Mouse (Mus musculus): ENCODE results near the gene Olfr710. TPM values are rescaled to one million over a fixed set of nuclear protein-coding genes. Genes with fewer than 3 reads are reported as not detected.
A peak's percentile ranks its signal among the peaks of the same experiment; 100 is the strongest.
"Not testable (repeated sequence)": the region's sequence is repeated elsewhere in the genome, so short reads cannot be mapped to it uniquely, and the experiment has no call there.

Gene Olfr710
- total RNA-seq (2021), result not detected
- long read RNA-seq, experiment 1, result 0 reads
- long read RNA-seq, experiment 2, result 0 reads

GRCm38 (mm10) chr7:106948212-106948611 is at the start of gene Olfr710:
Gene Olfr710, minus strand, starts transcription at chr7:106948312.
- DNase-seq, result no peak

GRCm38 (mm10) chr7:106985236-106985635 is 37.1 kb upstream of the Olfr710 start:
- DNase-seq, result no peak

GRCm38 (mm10) chr7:106975353-106975752 is 27.2 kb upstream of the Olfr710 start, which contains the start of gene Olfr711:
Gene Olfr711, minus strand, starts transcription at chr7:106975453.
- DNase-seq, result no peak

GRCm38 (mm10) chr7:106967503-106967902 is 19.4 kb upstream of the Olfr710 start:
- DNase-seq, result peak in 1 of 2 experiments; percentile 4

- DNase-seq, result no peak
Observed at GRCm38 (mm10) chr7:106963837-106964236, 15.7 kb upstream of the Olfr710 start, which contains the start of gene Olfr6. Gene Olfr6, minus strand, starts transcription at chr7:106963937.

GRCm38 (mm10) chr7:106932119-106932518 is 16.0 kb downstream of the Olfr710 start, which contains the start of gene Olfr709-ps1:
Gene Olfr709-ps1, minus strand, starts transcription at chr7:106932219.
- no peak for DNase-seq

GRCm38 (mm10) chr7:106920961-106921360 is 27.2 kb downstream of the Olfr710 start:
- not testable (repeated sequence) for DNase-seq

- DNase-seq, result no peak
Observed at GRCm38 (mm10) chr7:106907676-106908075, 40.4 kb downstream of the Olfr710 start, which contains the start of gene Olfr1532-ps1. Gene Olfr1532-ps1, plus strand, starts transcription at chr7:106908001.

GRCm38 (mm10) chr7:106901141-106901540 is 47.0 kb downstream of the Olfr710 start, which contains the start of gene Olfr707:
Gene Olfr707, minus strand, starts transcription at chr7:106901241.
- not testable (repeated sequence) for DNase-seq

Other genes starting within 250 kb of the Olfr710 start
- gene Olfr695, start 231.9 kb downstream of the Olfr710 start, total RNA-seq (2021), result not detected
- not detected for gene Olfr697, start 205.9 kb downstream of the Olfr710 start, total RNA-seq (2021)
- gene Olfr698, start 192.9 kb downstream of the Olfr710 start, total RNA-seq (2021), result not detected
- gene Olfr699, start 155.1 kb downstream of the Olfr710 start, total RNA-seq (2021), result not detected
- gene Olfr700, start 139.5 kb downstream of the Olfr710 start, total RNA-seq (2021), result not detected
- not detected for gene Olfr701, start 134.2 kb downstream of the Olfr710 start, total RNA-seq (2021)
- not detected for gene Olfr702, start 114.4 kb downstream of the Olfr710 start, total RNA-seq (2021)
- not detected for gene Olfr703, start 105.0 kb downstream of the Olfr710 start, total RNA-seq (2021)
- not detected for gene Olfr704, start 85.1 kb downstream of the Olfr710 start, total RNA-seq (2021)
- gene Olfr705, start 71.4 kb downstream of the Olfr710 start, total RNA-seq (2021), result not detected
- not detected for gene Olfr706, start 60.1 kb downstream of the Olfr710 start, total RNA-seq (2021)
- gene Olfr707, start 47.1 kb downstream of the Olfr710 start, total RNA-seq (2021), result not detected
- not detected for gene Olfr1532-ps1, start 40.3 kb downstream of the Olfr710 start, total RNA-seq (2021)
- gene Olfr709-ps1, start 16.1 kb downstream of the Olfr710 start, total RNA-seq (2021), result under 1 TPM in 1 of 2 experiments, not detected in 1; 0.07 TPM
- gene Olfr6, start 15.6 kb upstream of the Olfr710 start, total RNA-seq (2021), result not detected
- not detected for gene Olfr711, start 27.1 kb upstream of the Olfr710 start, total RNA-seq (2021)
- gene Olfr2, start 57.8 kb upstream of the Olfr710 start, total RNA-seq (2021), result not detected
- gene Olfr713, start 82.9 kb upstream of the Olfr710 start, total RNA-seq (2021), result not detected
- gene Olfr714, start 122.7 kb upstream of the Olfr710 start, total RNA-seq (2021), result not detected
- gene Olfr17, start 144.9 kb upstream of the Olfr710 start, total RNA-seq (2021), result not detected
- not detected for gene Olfr715b, start 162.1 kb upstream of the Olfr710 start, total RNA-seq (2021)
- not detected for gene Olfr715, start 182.8 kb upstream of the Olfr710 start, total RNA-seq (2021)
- gene Olfr716, start 190.0 kb upstream of the Olfr710 start, total RNA-seq (2021), result not detected
- not detected for gene Nlrp14, start 218.7 kb upstream of the Olfr710 start, total RNA-seq (2021)